Mouse (Mus musculus): ENCODE results near the gene Tgfb1. TPM values are rescaled to one million over a fixed set of nuclear protein-coding genes. Genes with fewer than 3 reads are reported as not detected.

Gene Tgfb1
- polyA plus RNA-seq, 1 experiment, result 4.9 TPM

- WGBS, result 86% methylated on average over 10 of the region's 10 CpGs
- Histone ChIP-seq H3K4me1 (ENCODE audit: control insufficient read depth, insufficient read depth, low read length) (no peaks in the 10 kb centered on the region; the same call in 1 of the 2 replicates), H3K27ac (ENCODE audit: insufficient read depth, low read length) (no peak overlapping the region), H3K27me3 (ENCODE audit: control insufficient read depth, insufficient read depth, low read length) (no peaks in the 10 kb centered on the region), H3K4me3 (replicated peaks; ENCODE audit: insufficient read depth, low read depth, low read length) (no peak overlapping the region)
- no peak for DNase-seq
- TF ChIP-seq CTCF (IDR thresholded peaks at IDR 0.05; ENCODE audit: borderline replicate concordance, insufficient read depth, low read depth, low read length), result no peak
These were observed 17.6 kb upstream of the Tgfb1 start for GRCm38 (mm10) chr7:25669158-25669557.

GRCm38 (mm10) chr7:25669631-25670030 is 17.2 kb upstream of the Tgfb1 start:
- Histone ChIP-seq H3K4me1 (ENCODE audit: control insufficient read depth, insufficient read depth, low read length) (0 out of 2 replicates have a peak, but pooled peaks cover 4% of the 10 kb centered on the region), H3K4me3 (replicated peaks; ENCODE audit: insufficient read depth, low read depth, low read length) (no peak overlapping the region), H3K27me3 (ENCODE audit: control insufficient read depth, insufficient read depth, low read length) (no peaks in the 10 kb centered on the region; the same call in 1 of the 2 replicates), H3K27ac (ENCODE audit: insufficient read depth, low read length) (no peak overlapping the region)
- no peak for DNase-seq
- TF ChIP-seq POLR2A (IDR thresholded peaks at IDR 0.05; ENCODE audit: borderline replicate concordance, insufficient read depth, low read length) (no peak), CTCF (IDR thresholded peaks at IDR 0.05; ENCODE audit: borderline replicate concordance, insufficient read depth, low read depth, low read length) (no peak)
- 91% methylated on average over 9 of the region's 9 CpGs for WGBS

- TF ChIP-seq POLR2A (IDR thresholded peaks at IDR 0.05; ENCODE audit: borderline replicate concordance, insufficient read depth, low read length) (no peak), CTCF (IDR thresholded peaks at IDR 0.05; ENCODE audit: borderline replicate concordance, insufficient read depth, low read depth, low read length) (no peak)
- DNase-seq, result no peak
- H3K4me3 ChIP-seq (replicated peaks; ENCODE audit: insufficient read depth, low read depth, low read length), result no peak overlapping the region
- no peaks in the 10 kb centered on the region; the same call in 1 of the 2 replicates for H3K27me3 ChIP-seq (ENCODE audit: control insufficient read depth, insufficient read depth, low read length)
- WGBS, result 90% methylated on average over 4 of the region's 4 CpGs
- 0 out of 2 replicates have a peak, but pooled peaks cover 6% of the 10 kb centered on the region for H3K4me1 ChIP-seq (ENCODE audit: control insufficient read depth, insufficient read depth, low read length)
- no peak overlapping the region for H3K27ac ChIP-seq (ENCODE audit: insufficient read depth, low read length)
These were observed 16.7 kb upstream of the Tgfb1 start for GRCm38 (mm10) chr7:25670096-25670495.

DNA sequence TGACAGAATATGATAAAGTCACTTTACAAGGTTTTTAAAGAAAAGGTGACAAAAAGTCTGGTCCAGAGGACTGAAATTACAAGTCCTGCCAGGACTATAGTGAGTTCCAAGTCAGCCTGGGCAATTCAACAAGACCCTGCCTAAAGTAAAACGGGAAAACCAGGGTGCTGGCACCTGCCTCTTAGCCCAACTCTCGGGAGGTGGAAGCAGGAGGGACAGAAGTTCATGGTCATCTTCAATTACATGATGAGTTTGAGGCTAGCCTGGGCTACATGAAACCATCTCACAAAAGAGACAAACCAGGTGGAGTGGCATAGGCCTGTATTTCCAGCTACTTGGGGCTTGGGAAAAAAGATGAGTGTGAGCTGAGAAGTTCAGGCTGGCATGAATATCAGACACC is 15.1 kb upstream of the Tgfb1 start:
- DNase-seq, result no peak
- Histone ChIP-seq H3K27ac (ENCODE audit: insufficient read depth, low read length) (no peak overlapping the region), H3K27me3 (ENCODE audit: control insufficient read depth, insufficient read depth, low read length) (no peaks in the 10 kb centered on the region; the same call in 1 of the 2 replicates), H3K4me3 (replicated peaks; ENCODE audit: insufficient read depth, low read depth, low read length) (no peak overlapping the region), H3K4me1 (ENCODE audit: control insufficient read depth, insufficient read depth, low read length) (peaks cover 12% of the 10 kb centered on the region; the same call in 1 of the 2 replicates)
- no peak for TF ChIP-seq POLR2A (IDR thresholded peaks at IDR 0.05; ENCODE audit: borderline replicate concordance, insufficient read depth, low read length)
- 67% methylated on average over 2 of the region's 2 CpGs for WGBS

GRCm38 (mm10) chr7:25672442-25672841 is 14.4 kb upstream of the Tgfb1 start:
- H3K27me3 ChIP-seq (ENCODE audit: control insufficient read depth, insufficient read depth, low read length), result no peaks in the 10 kb centered on the region; the same call in 1 of the 2 replicates
- DNase-seq, result no peak
- H3K4me1 ChIP-seq (ENCODE audit: control insufficient read depth, insufficient read depth, low read length), result peaks cover 15% of the 10 kb centered on the region; the same call in 1 of the 2 replicates
- H3K4me3 ChIP-seq (replicated peaks; ENCODE audit: insufficient read depth, low read depth, low read length), result no peak overlapping the region
- WGBS, result 61% methylated on average over 4 of the region's 4 CpGs
- TF ChIP-seq POLR2A (IDR thresholded peaks at IDR 0.05; ENCODE audit: borderline replicate concordance, insufficient read depth, low read length), result no peak
- no peak for TF ChIP-seq CTCF (IDR thresholded peaks at IDR 0.05; ENCODE audit: borderline replicate concordance, insufficient read depth, low read depth, low read length)
- H3K27ac ChIP-seq (ENCODE audit: insufficient read depth, low read length), result no peak overlapping the region

DNA sequence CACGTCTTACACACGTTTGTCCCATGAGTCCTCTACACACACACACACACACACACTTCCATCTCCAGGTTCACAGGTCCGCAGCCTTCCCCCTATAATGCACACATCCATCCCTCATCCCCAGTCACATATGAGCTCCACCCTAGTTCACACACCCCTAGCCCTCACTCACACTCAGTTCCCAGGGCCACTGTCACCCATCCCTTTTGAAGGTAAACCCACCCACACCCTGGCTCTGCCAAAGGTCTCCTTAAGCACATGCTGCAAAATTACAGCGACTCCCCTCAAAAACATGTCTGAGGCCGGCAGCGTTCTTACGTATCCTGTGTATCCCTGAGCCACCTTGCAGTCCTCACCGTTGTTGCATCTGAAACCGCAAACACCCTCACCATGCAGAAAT is 12.5 kb upstream of the Tgfb1 start:
- no peaks in the 10 kb centered on the region; the same call in 1 of the 2 replicates for H3K27me3 ChIP-seq (ENCODE audit: control insufficient read depth, insufficient read depth, low read length)
- DNase-seq, result no peak
- peaks cover 15% of the 10 kb centered on the region; the same call in 1 of the 2 replicates for H3K4me1 ChIP-seq (ENCODE audit: control insufficient read depth, insufficient read depth, low read length)
- no peak for TF ChIP-seq CTCF (IDR thresholded peaks at IDR 0.05; ENCODE audit: borderline replicate concordance, insufficient read depth, low read depth, low read length)
- H3K4me3 ChIP-seq (replicated peaks; ENCODE audit: insufficient read depth, low read depth, low read length), result peak overlapping the region; percentile 18
- H3K27ac ChIP-seq (ENCODE audit: insufficient read depth, low read length), result no peak overlapping the region
- WGBS, result 26% methylated on average over 9 of the region's 9 CpGs

DNA sequence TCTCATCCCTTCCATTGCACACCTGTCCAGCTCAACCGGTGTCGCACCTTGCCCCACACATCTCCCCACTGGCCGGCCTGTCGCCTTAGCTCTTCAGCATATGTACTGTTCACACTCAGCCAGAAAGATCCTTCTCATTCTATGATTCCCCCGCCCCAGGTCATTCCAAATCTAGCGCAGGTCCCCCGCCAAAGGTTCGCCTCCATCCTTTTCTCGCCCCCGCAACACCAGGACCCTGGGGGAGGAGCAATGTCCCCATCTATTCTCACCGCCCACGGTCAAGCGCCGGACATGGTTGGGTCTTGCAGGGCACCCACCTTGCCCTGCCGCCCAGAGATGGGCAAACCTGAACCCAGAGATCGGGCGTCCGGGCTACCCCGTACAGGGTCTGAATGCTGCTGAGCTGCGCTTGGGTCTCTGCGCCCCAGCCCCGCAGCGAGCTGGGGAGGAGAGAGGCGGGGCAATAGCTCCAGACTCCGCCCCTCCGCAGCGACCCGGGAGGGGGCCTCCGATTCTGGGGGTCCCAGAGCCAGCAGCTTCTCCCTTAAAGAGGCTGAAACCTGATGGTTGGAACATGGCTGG is 12.0 kb upstream of the Tgfb1 start, which contains the start of gene Tmem91:
TSS of gene Tmem91 (minus strand) at position 448 of the 582 bp plus-strand sequence.
- H3K4me3 ChIP-seq (replicated peaks; ENCODE audit: insufficient read depth, low read depth, low read length), result peak within 1 kb of the TSS; percentile 18
- H3K27ac ChIP-seq (ENCODE audit: insufficient read depth, low read length), result no peak within 1 kb of the TSS
- H3K27me3 ChIP-seq (ENCODE audit: control insufficient read depth, insufficient read depth, low read length), result no peaks in the 10 kb centered on the region; the same call in 1 of the 2 replicates
- WGBS, result 2% methylated on average over 29 of the region's 29 CpGs
- no peak for TF ChIP-seq POLR2A (IDR thresholded peaks at IDR 0.05; ENCODE audit: borderline replicate concordance, insufficient read depth, low read length)
- TF ChIP-seq CTCF (IDR thresholded peaks at IDR 0.05; ENCODE audit: borderline replicate concordance, insufficient read depth, low read depth, low read length), result no peak
- DNase-seq, result peak in 1 of 2 experiments; percentile 31
- peaks cover 15% of the 10 kb centered on the region; the same call in 1 of the 2 replicates for H3K4me1 ChIP-seq (ENCODE audit: control insufficient read depth, insufficient read depth, low read length)

DNA sequence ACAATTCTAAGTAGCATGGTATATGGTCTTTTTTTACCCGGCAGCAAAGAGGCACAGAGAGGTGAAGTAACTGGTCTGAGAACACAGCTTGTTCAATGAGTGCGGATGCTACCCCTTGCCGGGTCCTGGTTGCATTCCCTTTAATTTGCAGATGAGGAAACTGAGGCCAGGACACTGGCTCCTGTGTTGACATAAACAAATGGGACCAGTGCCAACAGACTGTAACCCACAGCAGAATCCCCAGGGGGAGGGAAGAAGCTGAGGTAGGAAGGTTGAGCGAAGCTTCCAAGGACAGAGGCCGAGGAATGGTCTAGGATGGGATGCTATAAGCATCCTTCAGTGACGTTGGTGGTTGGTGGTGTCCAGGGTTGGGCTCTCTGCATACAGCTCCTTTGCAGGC is 11.4 kb upstream of the Tgfb1 start:
- peaks cover 15% of the 10 kb centered on the region; the same call in 1 of the 2 replicates for H3K4me1 ChIP-seq (ENCODE audit: control insufficient read depth, insufficient read depth, low read length)
- TF ChIP-seq CTCF (IDR thresholded peaks at IDR 0.05; ENCODE audit: borderline replicate concordance, insufficient read depth, low read depth, low read length) (no peak), POLR2A (IDR thresholded peaks at IDR 0.05; ENCODE audit: borderline replicate concordance, insufficient read depth, low read length) (no peak)
- no peak overlapping the region for H3K27ac ChIP-seq (ENCODE audit: insufficient read depth, low read length)
- 30% methylated on average over 6 of the region's 6 CpGs for WGBS
- no peak overlapping the region for H3K4me3 ChIP-seq (replicated peaks; ENCODE audit: insufficient read depth, low read depth, low read length)
- peak in 1 of 2 experiments; percentile 22 for DNase-seq
- H3K27me3 ChIP-seq (ENCODE audit: control insufficient read depth, insufficient read depth, low read length), result no peaks in the 10 kb centered on the region; the same call in 1 of the 2 replicates
